Comparison of ENCODE assay signal across 8 mouse cellular contexts in genomic region chr10:119240722-119241089, GRCm38 (mm10). TPM values are rescaled to one million over a fixed set of nuclear protein-coding genes. Genes with fewer than 3 reads are reported as not detected.
A peak's percentile ranks its signal among the peaks of the same experiment; 100 is the strongest.
DNase-seq lines count a peak whose midpoint lies in the region; ATAC-seq and TF ChIP-seq lines count a peak whose summit lies in the region.

No protein-coding gene starts in this region.

- no peak for TF ChIP-seq POLR2A in testis, adult 2 months (IDR thresholded peaks at IDR 0.05; ENCODE audit: control insufficient read depth, low read depth, low read length)

- DNase-seq in frontal cortex, postnatal 10 days (ENCODE audit: low spot score in 2 of 2), result no peak
- no peak for DNase-seq in testis, postnatal 10 days (ENCODE audit: low spot score)
- no peak for DNase-seq in hindbrain, postnatal 0 days (ENCODE audit: low spot score)
- no peak for DNase-seq in adrenal gland, postnatal 25 days
- no peak for DNase-seq in kidney, adult 11 months

- peak; percentile 18 for ATAC-seq in frontal cortex, adult (ENCODE audit: low TSS enrichment)
- no peak for ATAC-seq in hindbrain, postnatal 0 days
- ATAC-seq in midbrain, embryonic 16.5 days, result peak; percentile 1; the same call in 1 of the 2 replicates

- peak overlapping the region; percentile 89 for H3K4me3 ChIP-seq in testis, adult 2 months (ENCODE audit: control insufficient read depth, low read depth, low read length)
- H3K4me3 ChIP-seq in hindbrain, postnatal 0 days (ENCODE audit: low read length), result peak overlapping the region; percentile 98
- peak overlapping the region; percentile 57 for H3K4me3 ChIP-seq in midbrain, embryonic 16.5 days (ENCODE audit: low read depth, low read length)

- peak overlapping the region; percentile 61 for H3K4me2 ChIP-seq in hindbrain, postnatal 0 days (ENCODE audit: low read depth, low read length)
- peak overlapping the region; percentile 76 for H3K4me2 ChIP-seq in midbrain, embryonic 16.5 days (ENCODE audit: low read length)

- 2% methylated on average over 9 of the region's 9 CpGs for WGBS in hindbrain, postnatal 0 days
- 3% methylated on average over 9 of the region's 9 CpGs for WGBS in midbrain, embryonic 16.5 days

- peak overlapping the region; percentile 97 for H3K27ac ChIP-seq in testis, adult 2 months (ENCODE audit: control insufficient read depth, insufficient read depth, low read depth, low read length)
- peak overlapping the region; percentile 98 for H3K27ac ChIP-seq in hindbrain, postnatal 0 days
- peak overlapping the region; percentile 96 for H3K27ac ChIP-seq in midbrain, embryonic 16.5 days (ENCODE audit: low read length)

- no peaks in the 10 kb centered on the region; the same call in 1 of the 2 replicates for H3K36me3 ChIP-seq in testis, adult 2 months (ENCODE audit: control insufficient read depth, insufficient read depth, low read length)
- no peaks in the 10 kb centered on the region for H3K36me3 ChIP-seq in hindbrain, postnatal 0 days (ENCODE audit: insufficient read depth, low read length)
- H3K36me3 ChIP-seq in midbrain, embryonic 16.5 days (ENCODE audit: control insufficient read depth, insufficient read depth, low read length), result peaks cover 3% of the 10 kb centered on the region; the same call in 1 of the 2 replicates

- H3K9me3 ChIP-seq in hindbrain, postnatal 0 days (ENCODE audit: low read length), result no peaks in the 10 kb centered on the region
- no peaks in the 10 kb centered on the region for H3K9me3 ChIP-seq in midbrain, embryonic 16.5 days (replicated peaks; ENCODE audit: control insufficient read depth, low read length, poor library complexity, severe bottlenecking)

- no peaks in the 10 kb centered on the region for H3K27me3 ChIP-seq in testis, adult 2 months (ENCODE audit: control insufficient read depth, insufficient read depth, low read length)
- H3K27me3 ChIP-seq in hindbrain, postnatal 0 days (ENCODE audit: insufficient read depth, low read length), result no peaks in the 10 kb centered on the region
- H3K27me3 ChIP-seq in midbrain, embryonic 16.5 days (ENCODE audit: control insufficient read depth, insufficient read depth, low read depth, low read length), result no peaks in the 10 kb centered on the region

- H3K9ac ChIP-seq in hindbrain, postnatal 0 days (replicated peaks; ENCODE audit: low read length), result peak overlapping the region; percentile 98
- peak overlapping the region; percentile 84 for H3K9ac ChIP-seq in midbrain, embryonic 16.5 days (ENCODE audit: low read depth, low read length)

- peaks cover 13% of the 10 kb centered on the region for H3K4me1 ChIP-seq in testis, adult 2 months (ENCODE audit: control insufficient read depth, insufficient read depth, low read length)
- H3K4me1 ChIP-seq in hindbrain, postnatal 0 days (ENCODE audit: insufficient read depth, low read length), result peaks cover 15% of the 10 kb centered on the region
- peaks cover 21% of the 10 kb centered on the region for H3K4me1 ChIP-seq in midbrain, embryonic 16.5 days (ENCODE audit: control insufficient read depth, insufficient read depth, low read length)

- no peak for TF ChIP-seq CTCF in testis, adult 2 months (IDR thresholded peaks at IDR 0.05; ENCODE audit: control insufficient read depth, insufficient read depth, insufficient replicate concordance, low read depth, low read length)
- no peak for TF ChIP-seq CTCF in hindbrain, postnatal 0 days (IDR thresholded peaks at IDR 0.05; ENCODE audit: low read depth)

RNA-seq across cellular contexts. Expression of gene Cand1, which starts 0.9 kb away (rescaled TPM):
- polyA plus RNA-seq in testis, adult 2 months (2012; rRNA removed), result 72.4 and 80.9 TPM in 2 replicates
- total RNA-seq in hindbrain, postnatal 0 days (2014; rRNA removed), result 117 and 134 TPM in 2 replicates
- 29.6 and 32.7 TPM in 2 replicates for polyA plus RNA-seq in hindbrain, postnatal 0 days (2015; fragmentation: Nextera tagmentation; extraction: Ambion mirVana)
- 42.6 and 47.4 TPM in 2 replicates for polyA plus RNA-seq in midbrain, embryonic 16.5 days (2015; fragmentation: Nextera tagmentation; extraction: Ambion mirVana)
- total RNA-seq in adrenal gland, postnatal 25 days (2021), result 99.5 and 104 TPM in 2 replicates
